Mouse (Mus musculus): Measurements from ENCODE around the gene Myo10. TPM values are rescaled to one million over a fixed set of nuclear protein-coding genes. Genes with fewer than 3 reads are reported as not detected.

Myo10 gene
- polyA plus RNA-seq, 1 experiment from 2014 or later: 7.1 TPM

- Histone ChIP-seq H3K4me3 (no peak overlapping the region), H3K27me3 (replicated peaks) (no peaks in the 10 kb centered on the region), H3K27ac (peak overlapping the region; percentile 56; the same call in 1 of the 2 replicates), H3K4me1 (peaks cover 25% of the 10 kb centered on the region), H3K4me2 (peak overlapping the region; percentile 20; the same call in 1 of the 2 replicates), H3K9me3 (replicated peaks) (no peaks in the 10 kb centered on the region), H3K36me3 (no peaks in the 10 kb centered on the region), H3K9ac (no peak overlapping the region)
- 19% methylated on average over 10 of the region's 10 CpGs for WGBS (ENCODE audit: insufficient replicate concordance)
- ATAC-seq: peak; percentile 49; the same call in 1 of the 2 replicates
These were observed 58.0 kb downstream of the Myo10 start for GRCm38 (mm10) chr15:25680269-25680818.

GRCm38 (mm10) chr15:25682953-25683507 is 60.7 kb downstream of the Myo10 start:
- Histone ChIP-seq H3K4me3 (no peak overlapping the region), H3K36me3 (0 out of 2 replicates have a peak, but pooled peaks cover 3% of the 10 kb centered on the region), H3K27ac (no peak overlapping the region), H3K9me3 (replicated peaks) (no peaks in the 10 kb centered on the region), H3K9ac (no peak overlapping the region), H3K4me2 (no peak overlapping the region), H3K4me1 (peaks cover 24% of the 10 kb centered on the region), H3K27me3 (replicated peaks) (no peaks in the 10 kb centered on the region)
- WGBS (ENCODE audit: insufficient replicate concordance): 75% methylated on average over 13 of the region's 13 CpGs
- ATAC-seq: no peak

- H3K27ac ChIP-seq: no peak overlapping the region
- H3K4me1 ChIP-seq: peaks cover 10% of the 10 kb centered on the region
- no peak for ATAC-seq
- no peak overlapping the region for H3K9ac ChIP-seq
- no peaks in the 10 kb centered on the region for H3K9me3 ChIP-seq (replicated peaks)
- 0 out of 2 replicates have a peak, but pooled peaks cover 3% of the 10 kb centered on the region for H3K36me3 ChIP-seq
- WGBS (ENCODE audit: insufficient replicate concordance): 74% methylated on average over 9 of the region's 9 CpGs
- H3K27me3 ChIP-seq (replicated peaks): no peaks in the 10 kb centered on the region
- no peak overlapping the region for H3K4me3 ChIP-seq
- H3K4me2 ChIP-seq: no peak overlapping the region
These were observed 62.9 kb downstream of the Myo10 start for GRCm38 (mm10) chr15:25685186-25685585.

- peak; percentile 46 for ATAC-seq
- no peak overlapping the region for H3K4me2 ChIP-seq
- peaks cover 8% of the 10 kb centered on the region for H3K4me1 ChIP-seq
- H3K27me3 ChIP-seq (replicated peaks): no peaks in the 10 kb centered on the region
- 65% methylated on average over 9 of the region's 9 CpGs for WGBS (ENCODE audit: insufficient replicate concordance)
- H3K9ac ChIP-seq: no peak overlapping the region
- 0 out of 2 replicates have a peak, but pooled peaks cover 3% of the 10 kb centered on the region for H3K36me3 ChIP-seq
- H3K9me3 ChIP-seq (replicated peaks): no peaks in the 10 kb centered on the region
- H3K27ac ChIP-seq: no peak overlapping the region
- H3K4me3 ChIP-seq: no peak overlapping the region
These were observed 66.3 kb downstream of the Myo10 start for GRCm38 (mm10) chr15:25688424-25689283.

- 73% methylated on average over 8 of the region's 8 CpGs for WGBS (ENCODE audit: insufficient replicate concordance)
- Histone ChIP-seq H3K27me3 (replicated peaks) (no peaks in the 10 kb centered on the region), H3K4me3 (no peak overlapping the region), H3K9ac (no peak overlapping the region), H3K4me1 (peaks cover 8% of the 10 kb centered on the region), H3K4me2 (no peak overlapping the region), H3K27ac (no peak overlapping the region), H3K36me3 (0 out of 2 replicates have a peak, but pooled peaks cover 3% of the 10 kb centered on the region), H3K9me3 (replicated peaks) (no peaks in the 10 kb centered on the region)
- peak; percentile 37; the same call in 1 of the 2 replicates for ATAC-seq
These were observed 67.2 kb downstream of the Myo10 start for GRCm38 (mm10) chr15:25689477-25689876.

- H3K27me3 ChIP-seq (replicated peaks): no peaks in the 10 kb centered on the region
- H3K9ac ChIP-seq: no peak overlapping the region
- no peaks in the 10 kb centered on the region for H3K9me3 ChIP-seq (replicated peaks)
- no peak overlapping the region for H3K4me2 ChIP-seq
- H3K36me3 ChIP-seq: 0 out of 2 replicates have a peak, but pooled peaks cover 3% of the 10 kb centered on the region
- peaks cover 8% of the 10 kb centered on the region for H3K4me1 ChIP-seq
- ATAC-seq: no peak
- no peak overlapping the region for H3K27ac ChIP-seq
- 70% methylated on average over 15 of the region's 15 CpGs for WGBS (ENCODE audit: insufficient replicate concordance)
- no peak overlapping the region for H3K4me3 ChIP-seq
These were observed 67.9 kb downstream of the Myo10 start for GRCm38 (mm10) chr15:25690066-25690745.

- Histone ChIP-seq H3K4me1 (peaks cover 14% of the 10 kb centered on the region), H3K27ac (no peak overlapping the region), H3K9ac (no peak overlapping the region), H3K27me3 (replicated peaks) (no peaks in the 10 kb centered on the region), H3K36me3 (0 out of 2 replicates have a peak, but pooled peaks cover 3% of the 10 kb centered on the region), H3K4me2 (no peak overlapping the region), H3K4me3 (no peak overlapping the region), H3K9me3 (replicated peaks) (no peaks in the 10 kb centered on the region)
- ATAC-seq: no peak
- WGBS (ENCODE audit: insufficient replicate concordance): 77% methylated on average over 4 of the region's 4 CpGs
These were observed 68.4 kb downstream of the Myo10 start for GRCm38 (mm10) chr15:25690746-25691105.

- WGBS (ENCODE audit: insufficient replicate concordance): 58% methylated on average over 21 of the region's 21 CpGs
- peaks cover 16% of the 10 kb centered on the region for H3K4me1 ChIP-seq
- H3K36me3 ChIP-seq: no peaks in the 10 kb centered on the region
- no peak overlapping the region for H3K27ac ChIP-seq
- H3K4me3 ChIP-seq: no peak overlapping the region
- H3K27me3 ChIP-seq (replicated peaks): no peaks in the 10 kb centered on the region
- no peak overlapping the region for H3K4me2 ChIP-seq
- ATAC-seq: no peak
- H3K9ac ChIP-seq: no peak overlapping the region
- H3K9me3 ChIP-seq (replicated peaks): no peaks in the 10 kb centered on the region
These were observed 70.1 kb downstream of the Myo10 start for GRCm38 (mm10) chr15:25692254-25692950.

- H3K27ac ChIP-seq: no peak overlapping the region
- no peak overlapping the region for H3K4me3 ChIP-seq
- H3K36me3 ChIP-seq: no peaks in the 10 kb centered on the region
- no peak overlapping the region for H3K4me2 ChIP-seq
- no peak for ATAC-seq
- peaks cover 16% of the 10 kb centered on the region for H3K4me1 ChIP-seq
- no peaks in the 10 kb centered on the region for H3K27me3 ChIP-seq (replicated peaks)
- WGBS (ENCODE audit: insufficient replicate concordance): 74% methylated on average over 11 of the region's 11 CpGs
- H3K9ac ChIP-seq: no peak overlapping the region
- H3K9me3 ChIP-seq (replicated peaks): no peaks in the 10 kb centered on the region
These were observed 71.4 kb downstream of the Myo10 start for GRCm38 (mm10) chr15:25693708-25694107.

GRCm38 (mm10) chr15:25694749-25695148 is 72.4 kb downstream of the Myo10 start:
- H3K4me3 ChIP-seq: no peak overlapping the region
- H3K36me3 ChIP-seq: no peaks in the 10 kb centered on the region
- H3K9ac ChIP-seq: no peak overlapping the region
- 77% methylated on average over 4 of the region's 4 CpGs for WGBS (ENCODE audit: insufficient replicate concordance)
- no peak for ATAC-seq
- no peaks in the 10 kb centered on the region for H3K27me3 ChIP-seq (replicated peaks)
- H3K4me1 ChIP-seq: peaks cover 16% of the 10 kb centered on the region
- H3K27ac ChIP-seq: no peak overlapping the region
- H3K9me3 ChIP-seq (replicated peaks): no peaks in the 10 kb centered on the region
- no peak overlapping the region for H3K4me2 ChIP-seq

- no peaks in the 10 kb centered on the region for H3K9me3 ChIP-seq (replicated peaks)
- H3K4me3 ChIP-seq: no peak overlapping the region
- no peak overlapping the region for H3K27ac ChIP-seq
- peaks cover 16% of the 10 kb centered on the region for H3K4me1 ChIP-seq
- no peak overlapping the region for H3K9ac ChIP-seq
- no peak overlapping the region for H3K4me2 ChIP-seq
- no peak for ATAC-seq
- H3K27me3 ChIP-seq (replicated peaks): no peaks in the 10 kb centered on the region
- H3K36me3 ChIP-seq: no peaks in the 10 kb centered on the region
- WGBS (ENCODE audit: insufficient replicate concordance): 70% methylated on average over 3 of the region's 3 CpGs
These were observed 72.9 kb downstream of the Myo10 start for GRCm38 (mm10) chr15:25695253-25695652.
